Mouse (Mus musculus) CH12F3 (cell line): Measurements from ENCODE around the gene Pax3.

Experiments used
- in situ Hi-C: fragments of 300-500 bp; cut with MboI; formaldehyde crosslinking; loops from 2 replicates; pipeline ENCODE4 v1.14.3; 2020; ENCODE audit warnings: low sequenced_read_pairs

Pax3 gene

GRCm38 (mm10) chr1:78093619-78094018, 103.3 kb downstream of the Pax3 start:
- in situ Hi-C loops, result no loop called here

DNA sequence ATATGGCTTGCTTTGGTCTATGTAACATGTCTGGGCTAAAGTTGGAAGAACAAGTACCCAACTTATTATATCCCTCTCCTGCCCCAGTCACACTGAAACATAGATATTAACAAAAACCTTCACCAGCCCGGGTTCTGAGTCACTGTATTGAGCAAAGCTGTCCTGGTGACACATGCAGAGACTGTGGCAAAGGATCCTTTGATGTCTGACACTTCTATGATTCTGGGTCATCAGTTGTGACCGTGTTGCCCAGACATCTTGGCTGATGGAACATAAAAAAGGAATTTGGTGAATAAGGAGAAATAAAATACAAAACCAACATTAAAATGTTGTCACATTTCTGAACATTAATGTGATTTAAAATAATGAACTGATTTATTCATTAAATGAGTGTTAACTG, 108.3 kb downstream of the Pax3 start:
- in situ Hi-C loops, result no loop called here

- in situ Hi-C loops, result no loop called here
Measured at GRCm38 (mm10) chr1:78081761-78082160, 115.2 kb downstream of the Pax3 start.

- in situ Hi-C loops, result no loop called here
Measured at GRCm38 (mm10) chr1:78060850-78061249, 136.1 kb downstream of the Pax3 start.

GRCm38 (mm10) chr1:78057939-78058338, 139.0 kb downstream of the Pax3 start:
- in situ Hi-C loops, result no loop called here

DNA sequence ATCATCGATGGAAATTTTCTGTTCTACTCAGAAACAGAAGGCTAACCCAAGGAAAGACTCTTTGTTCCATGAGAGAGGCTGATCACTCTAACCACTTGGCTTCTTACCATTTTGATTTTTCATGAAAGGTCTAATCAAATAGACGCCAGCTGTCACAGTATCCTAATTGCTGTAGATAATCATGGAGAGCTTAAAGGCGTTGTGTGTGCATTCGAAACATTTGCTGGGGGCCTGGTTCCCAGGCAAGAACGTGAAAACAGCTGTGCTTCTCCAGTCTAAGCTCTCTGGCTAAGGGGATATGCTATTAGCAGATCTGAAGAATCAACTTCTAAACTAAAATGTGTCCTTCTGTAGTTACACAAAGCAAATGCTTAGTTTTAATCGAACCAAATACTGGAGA, 143.3 kb downstream of the Pax3 start:
- in situ Hi-C loops, result no loop called here
